ENCODE assay signal across 25 mouse cellular contexts in genomic region chr9:121865425-121866008, GRCm38 (mm10). TPM values are rescaled to one million over a fixed set of nuclear protein-coding genes. Genes with fewer than 3 reads are reported as not detected.
DNase-seq lines count a peak whose midpoint lies in the region; ATAC-seq lines count a peak whose summit lies in the region.
"Had no signal": no experiment of that assay in that cellular context is flagged by ENCODE, and none has a peak within 500 bp of the region (broad histone marks: within the 10 kb centered on the region; RNA-seq: fewer than 3 reads in every experiment).

No protein-coding gene starts in this region.

- 28% methylated on average over 3 of the region's 3 CpGs for WGBS in forebrain, embryonic 14.5 days
- 39% methylated on average over 3 of the region's 3 CpGs for WGBS in forebrain, embryonic 12.5 days

- H3K9ac ChIP-seq in forebrain, embryonic 14.5 days (ENCODE audit: low read length): no peak overlapping the region
- no peak overlapping the region for H3K9ac ChIP-seq in forebrain, embryonic 12.5 days
- H3K9ac ChIP-seq: forebrain, embryonic 15.5 days had no signal

- DNase-seq in forebrain, embryonic 14.5 days (ENCODE audit: low spot score): peak; percentile 26
- peak; percentile 14 for DNase-seq in left cerebral cortex, postnatal 4 days
- DNase-seq in left cerebral cortex, adult 18-20 months (ENCODE audit: low spot score in 2 of 2): no peak
- DNase-seq in testis, postnatal 10 days (ENCODE audit: low spot score): peak; percentile 13
- DNase-seq in testis, postnatal 14 days (ENCODE audit: low spot score): no peak
- no peak for DNase-seq in urinary bladder, postnatal 14 days (ENCODE audit: low spot score)
- DNase-seq: cerebellum, adult 8-10 months; gastrocnemius, postnatal 14 days; kidney, adult 18-20 months; layer of hippocampus, postnatal 36 days; liver; lung, postnatal 14 days; thymus, adult 2 months had no signal

- no peaks in the 10 kb centered on the region for H3K27me3 ChIP-seq in forebrain, embryonic 14.5 days (replicated peaks; ENCODE audit: control insufficient read depth, insufficient read depth, low read length)
- no peaks in the 10 kb centered on the region for H3K27me3 ChIP-seq in forebrain, embryonic 12.5 days
- H3K27me3 ChIP-seq: forebrain, embryonic 15.5 days had no signal

- H3K36me3 ChIP-seq in forebrain, embryonic 14.5 days (ENCODE audit: control insufficient read depth, insufficient read depth, low read length): no peaks in the 10 kb centered on the region
- H3K36me3 ChIP-seq in forebrain, embryonic 12.5 days (replicated peaks): no peaks in the 10 kb centered on the region
- H3K36me3 ChIP-seq: forebrain, embryonic 15.5 days; G1E had no signal

- intact Hi-C loops in left cerebral cortex, postnatal 4 days (cut with DNase I): no loop called here

- no peak for ATAC-seq in forebrain, embryonic 14.5 days
- ATAC-seq in forebrain, embryonic 12.5 days (ENCODE audit: low FRiP score): no peak
- ATAC-seq in cerebellum, adult (ENCODE audit: insufficient number of reproducible peaks, low FRiP score, low TSS enrichment): no peak
- ATAC-seq: forebrain, embryonic 15.5 days had no signal

- no peak overlapping the region for H3K4me2 ChIP-seq in forebrain, embryonic 14.5 days (ENCODE audit: low read length)
- H3K4me2 ChIP-seq in forebrain, embryonic 12.5 days: no peak overlapping the region
- H3K4me2 ChIP-seq: forebrain, embryonic 15.5 days had no signal

- 0 out of 2 replicates have a peak, but pooled peaks cover 2% of the 10 kb centered on the region for H3K4me1 ChIP-seq in forebrain, embryonic 14.5 days (ENCODE audit: control insufficient read depth, insufficient read depth, low read length)
- 0 out of 2 replicates have a peak, but pooled peaks cover 4% of the 10 kb centered on the region for H3K4me1 ChIP-seq in forebrain, embryonic 12.5 days

- H3K27ac ChIP-seq in forebrain, embryonic 14.5 days (ENCODE audit: low read depth, low read length): no peak overlapping the region
- H3K27ac ChIP-seq in forebrain, embryonic 12.5 days: no peak overlapping the region
- H3K27ac ChIP-seq: forebrain, embryonic 15.5 days had no signal

- H3K4me3 ChIP-seq in forebrain, embryonic 14.5 days (ENCODE audit: low read depth, low read length): no peak overlapping the region
- no peak overlapping the region for H3K4me3 ChIP-seq in forebrain, embryonic 12.5 days (replicated peaks)
- H3K4me3 ChIP-seq: forebrain, embryonic 15.5 days had no signal

- no peaks in the 10 kb centered on the region for H3K9me3 ChIP-seq in forebrain, embryonic 14.5 days (replicated peaks; ENCODE audit: control insufficient read depth, low read length)
- H3K9me3 ChIP-seq in forebrain, embryonic 12.5 days: no peaks in the 10 kb centered on the region
- H3K9me3 ChIP-seq: forebrain, embryonic 15.5 days; G1E had no signal

RNA-seq across cellular contexts. Expression of gene Higd1a, which starts 7.4 kb away (rescaled TPM):
- 114 and 151 TPM in 2 replicates for polyA plus RNA-seq in forebrain, embryonic 14.5 days (2014; fragmentation: Nextera tagmentation; extraction: Ambion mirVana)
- polyA plus RNA-seq in forebrain, embryonic 12.5 days (2016; fragmentation: Nextera tagmentation; extraction: Ambion mirVana): 153 and 158 TPM in 2 replicates
- total RNA-seq in left cerebral cortex, postnatal 4 days (2021): 10 to 100 TPM; 55.9 to 58.7 TPM
- 100 to 1,000 TPM in 1 of 2 experiments, 10 to 100 TPM in 1; 96.5 to 107 TPM for total RNA-seq in left cerebral cortex, adult 18-20 months (2021)

RNA-seq across cellular contexts. Expression of gene Ccdc13, which starts 26.3 kb away (rescaled TPM):
- 2.7 and 3.0 TPM in 2 replicates for polyA plus RNA-seq in forebrain, embryonic 14.5 days (2014; fragmentation: Nextera tagmentation; extraction: Ambion mirVana)
- polyA plus RNA-seq in forebrain, embryonic 12.5 days (2016; fragmentation: Nextera tagmentation; extraction: Ambion mirVana): 3.1 and 3.6 TPM in 2 replicates
- total RNA-seq in left cerebral cortex, postnatal 4 days (2021): 1 to 10 TPM; 3.9 to 4.3 TPM
- total RNA-seq in left cerebral cortex, adult 18-20 months (2021): 1 to 10 TPM; 5.1 to 6.1 TPM
- total RNA-seq: megakaryocyte-erythroid progenitor cell, adult 5-6 weeks; monocyte, adult 5-6 weeks; neutrophil, adult 5-6 weeks had no signal
- polyA plus RNA-seq: liver, embryonic 16.5 days had no signal

RNA-seq across cellular contexts. Expression of gene Ackr2, which starts 32.6 kb away (rescaled TPM):
- 2.0 and 2.1 TPM in 2 replicates for polyA plus RNA-seq in forebrain, embryonic 14.5 days (2014; fragmentation: Nextera tagmentation; extraction: Ambion mirVana)
- 0.89 and 1.2 TPM in 2 replicates for polyA plus RNA-seq in forebrain, embryonic 12.5 days (2016; fragmentation: Nextera tagmentation; extraction: Ambion mirVana)
- 1 to 10 TPM; 1.7 to 4.3 TPM for total RNA-seq in left cerebral cortex, postnatal 4 days (2021)
- 1 to 10 TPM; 5.9 to 9.5 TPM for total RNA-seq in left cerebral cortex, adult 18-20 months (2021)
- total RNA-seq: megakaryocyte-erythroid progenitor cell, adult 5-6 weeks had no signal
- polyA plus RNA-seq: G1E had no signal

RNA-seq across cellular contexts. Expression of gene Cyp8b1, which starts 50.6 kb away (rescaled TPM):
- polyA plus RNA-seq in forebrain, embryonic 14.5 days (2014; fragmentation: Nextera tagmentation; extraction: Ambion mirVana): not detected in 2 replicates
- polyA plus RNA-seq in forebrain, embryonic 12.5 days (2016; fragmentation: Nextera tagmentation; extraction: Ambion mirVana): not detected in 2 replicates
- not detected for total RNA-seq in left cerebral cortex, postnatal 4 days (2021)
- total RNA-seq in left cerebral cortex, adult 18-20 months (2021): not detected
- total RNA-seq: G1E; gastrocnemius, postnatal 14 days; heart, adult 8-10 months; layer of hippocampus, adult 18-20 months; layer of hippocampus, postnatal 36 days; left cerebral cortex, postnatal 36 days; megakaryocyte-erythroid progenitor cell, adult 5-6 weeks; monocyte, adult 5-6 weeks; neutrophil, adult 5-6 weeks had no signal
- polyA plus RNA-seq: forebrain, embryonic 15.5 days; G1E; hindbrain, embryonic 11.5 days had no signal

Comparison
In these comparisons a context has a peak if more than half of its experiments do, and no peak if none do; other contexts are left out.
1. DNase-seq: peak in forebrain, embryonic 14.5 days (single experiment), left cerebral cortex, postnatal 4 days (single experiment) and testis, postnatal 10 days (single experiment); none in left cerebral cortex, adult 18-20 months (0 of 2), testis, postnatal 14 days (single experiment) and urinary bladder, postnatal 14 days (single experiment).